Mouse (Mus musculus) G1E (cell line): ENCODE results near the gene Sema3b.

Experiments
- CTCF ChIP-seq: IDR thresholded peaks from 2 replicates; pipeline ENCODE4 v1.5.1; 2012; ENCODE audit warnings: low read depth, low read length, inconsistent platforms, mixed read lengths
- GATA1 ChIP-seq: IDR thresholded peaks from 2 replicates; pipeline ENCODE4 v1.6.1; 2012; ENCODE audit warnings: borderline replicate concordance, low read length, inconsistent platforms, mixed read lengths
- GATA2 ChIP-seq: IDR thresholded peaks from 2 replicates; pipeline ENCODE4 v1.6.1; 2012; ENCODE audit warnings: low read depth, low read length, inconsistent platforms, borderline replicate concordance
- POLR2AphosphoS5 ChIP-seq: IDR thresholded peaks from 2 replicates; pipeline ENCODE4 v1.6.1; 2012; ENCODE audit warnings: low read depth, low read length, inconsistent platforms; ENCODE audit not compliant: insufficient replicate concordance
- TAL1 ChIP-seq: conservative IDR thresholded peaks from 2 replicates; pipeline ENCODE4 v1.6.1; 2012; ENCODE audit warnings: low read depth, low read length, inconsistent platforms, mixed read lengths

DNA sequence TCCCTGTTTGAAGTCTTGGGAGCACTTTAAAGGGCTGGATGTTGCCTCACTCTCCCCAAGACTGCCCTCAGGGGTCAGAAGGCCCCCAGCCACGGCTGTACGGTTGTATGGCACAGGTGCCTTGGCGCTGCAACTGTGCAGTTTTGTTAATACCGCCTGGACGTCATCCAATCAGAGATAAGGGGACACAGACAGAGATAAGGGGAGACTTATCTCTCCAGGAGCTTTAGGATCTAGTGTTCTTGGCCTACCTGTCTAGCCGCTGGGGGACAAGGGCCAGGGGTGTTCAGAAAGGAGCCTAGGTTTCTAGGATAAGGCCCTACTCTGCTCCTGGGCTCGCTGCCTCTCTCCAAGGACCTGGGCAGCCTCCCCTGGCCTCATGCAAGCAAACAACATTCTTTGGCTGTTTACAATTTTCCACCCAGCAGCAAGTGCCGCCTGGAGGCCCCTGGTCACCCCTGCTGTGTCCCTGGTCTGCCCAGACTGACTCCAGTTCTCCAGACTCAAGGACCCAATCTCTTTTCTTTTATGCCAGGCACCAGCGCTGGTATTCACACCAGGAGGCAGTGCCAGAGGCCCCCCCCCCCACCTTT is 1.3 kb downstream of the Sema3b start:
- TF ChIP-seq GATA1 = no peak
- no peak for TF ChIP-seq GATA2
- TF ChIP-seq CTCF = no peak
- no peak for TF ChIP-seq TAL1
- TF ChIP-seq POLR2AphosphoS5 = no peak
